Mouse (Mus musculus) liver, postnatal 0 days (tissue): ENCODE measurements at regions not wholly inside any gene's neighbourhood (a gene's known extent, or its start where the extent isn't known, plus 50 kb on each side); places are given as distances from the start of the nearest gene placed in this dataset.

Experiments
- CTCF ChIP-seq: sonication (generic); IDR thresholded peaks from 2 replicates; pipeline ENCODE4 v1.5.1; 2016; ENCODE audit warnings: antibody characterized with exemption, low read depth
- EP300 ChIP-seq: IDR thresholded peaks from 2 replicates; pipeline ENCODE4 v1.6.1; 2016; ENCODE audit warnings: antibody characterized with exemption, low read depth, mild to moderate bottlenecking

- TF ChIP-seq CTCF (no peak), EP300 (no peak)
These were observed 132.1 kb upstream of the Mctp2 start for GRCm38 (mm10) chr7:72438552-72438951.
